Comparison of ENCODE assay signal across 8 mouse cellular contexts in genomic region chr16:30063984-30064453, GRCm38 (mm10). TPM values are rescaled to one million over a fixed set of nuclear protein-coding genes. Genes with fewer than 3 reads are reported as not detected.
A peak's percentile ranks its signal among the peaks of the same experiment; 100 is the strongest.
DNase-seq lines count a peak whose midpoint lies in the region; ATAC-seq lines count a peak whose summit lies in the region.

Gene Hes1, plus strand, starts transcription at chr16:30064384.

- under 1% methylated on average over 35 of the region's 57 CpGs for WGBS in forebrain, embryonic 13.5 days
- WGBS in heart, embryonic 16.5 days, result under 1% methylated on average over 47 of the region's 57 CpGs
- under 1% methylated on average over 54 of the region's 57 CpGs for WGBS in liver, embryonic 15.5 days (ENCODE audit: insufficient replicate concordance)
- 0% methylated on average over 31 of the region's 57 CpGs for WGBS in neural tube, embryonic 13.5 days

- peaks cover 12% of the 10 kb centered on the region; the same call in 1 of the 2 replicates for H3K4me1 ChIP-seq in brown adipose tissue, adult 24 weeks (ENCODE audit: control insufficient read depth, insufficient read depth, insufficient read length, low read length)
- peaks cover 83% of the 10 kb centered on the region for H3K4me1 ChIP-seq in forebrain, embryonic 13.5 days
- peaks cover 52% of the 10 kb centered on the region for H3K4me1 ChIP-seq in heart, embryonic 16.5 days (ENCODE audit: control insufficient read depth, insufficient read depth, low read length)
- H3K4me1 ChIP-seq in liver, embryonic 15.5 days (replicated peaks), result peaks cover 51% of the 10 kb centered on the region
- peaks cover 81% of the 10 kb centered on the region for H3K4me1 ChIP-seq in neural tube, embryonic 13.5 days (replicated peaks)

- H3K36me3 ChIP-seq in forebrain, embryonic 13.5 days (ENCODE audit: poor library complexity, severe bottlenecking), result no peaks in the 10 kb centered on the region
- H3K36me3 ChIP-seq in heart, embryonic 16.5 days (ENCODE audit: control insufficient read depth, insufficient read depth), result no peaks in the 10 kb centered on the region
- H3K36me3 ChIP-seq in liver, embryonic 15.5 days (replicated peaks), result no peaks in the 10 kb centered on the region
- H3K36me3 ChIP-seq in neural tube, embryonic 13.5 days, result no peaks in the 10 kb centered on the region

- H3K9me3 ChIP-seq in forebrain, embryonic 13.5 days (replicated peaks), result no peaks in the 10 kb centered on the region
- H3K9me3 ChIP-seq in heart, embryonic 16.5 days (replicated peaks; ENCODE audit: control insufficient read depth, low read length), result no peaks in the 10 kb centered on the region
- no peaks in the 10 kb centered on the region for H3K9me3 ChIP-seq in liver, embryonic 15.5 days (replicated peaks)
- no peaks in the 10 kb centered on the region for H3K9me3 ChIP-seq in neural tube, embryonic 13.5 days

- peak within 1 kb of the TSS; percentile 81 for H3K9ac ChIP-seq in forebrain, embryonic 13.5 days
- peak within 1 kb of the TSS; percentile 93 for H3K9ac ChIP-seq in heart, embryonic 16.5 days (ENCODE audit: low read length)
- peak within 1 kb of the TSS; percentile 49 for H3K9ac ChIP-seq in liver, embryonic 15.5 days
- peak within 1 kb of the TSS; percentile 85 for H3K9ac ChIP-seq in neural tube, embryonic 13.5 days

- peak; percentile 51 to 64 for DNase-seq in CD8-positive naive resting alpha-beta T cell, adult 2 months (ENCODE audit: low read depth in 2 of 2, low spot score in 2 of 2)
- DNase-seq in kidney, postnatal 25 days, result peak; percentile 97 to 99
- peak; percentile 91 for DNase-seq in testis, postnatal 14 days (ENCODE audit: low spot score)

- peak within 1 kb of the TSS; percentile 99 for H3K4me2 ChIP-seq in forebrain, embryonic 13.5 days
- H3K4me2 ChIP-seq in heart, embryonic 16.5 days (ENCODE audit: low read depth, low read length), result peak within 1 kb of the TSS; percentile 94
- H3K4me2 ChIP-seq in liver, embryonic 15.5 days, result peak within 1 kb of the TSS; percentile 73
- peak within 1 kb of the TSS; percentile 95 for H3K4me2 ChIP-seq in neural tube, embryonic 13.5 days

- H3K27me3 ChIP-seq in forebrain, embryonic 13.5 days, result peaks cover 34% of the 10 kb centered on the region
- no peaks in the 10 kb centered on the region for H3K27me3 ChIP-seq in heart, embryonic 16.5 days (ENCODE audit: control insufficient read depth, insufficient read depth, low read length)
- peaks cover 98% of the 10 kb centered on the region for H3K27me3 ChIP-seq in liver, embryonic 15.5 days
- H3K27me3 ChIP-seq in neural tube, embryonic 13.5 days, result peaks cover 60% of the 10 kb centered on the region

- peak within 1 kb of the TSS; percentile 94 for H3K4me3 ChIP-seq in brown adipose tissue, adult 24 weeks (ENCODE audit: insufficient read depth, low read depth, low read length)
- peak within 1 kb of the TSS; percentile 69 for H3K4me3 ChIP-seq in forebrain, embryonic 13.5 days
- H3K4me3 ChIP-seq in heart, embryonic 16.5 days (ENCODE audit: low read length), result peak within 1 kb of the TSS; percentile 83
- peak within 1 kb of the TSS; percentile 56 for H3K4me3 ChIP-seq in liver, embryonic 15.5 days (replicated peaks)
- H3K4me3 ChIP-seq in neural tube, embryonic 13.5 days, result peak within 1 kb of the TSS; percentile 67

- ATAC-seq in forebrain, embryonic 13.5 days, result peak; percentile 73
- ATAC-seq in heart, embryonic 16.5 days (replicated peaks; ENCODE audit: extremely low read depth, insufficient read depth, low FRiP score), result peak; percentile 77
- peak; percentile 77 for ATAC-seq in liver, embryonic 15.5 days (ENCODE audit: insufficient read depth)
- peak; percentile 87 for ATAC-seq in neural tube, embryonic 13.5 days (ENCODE audit: low read depth)

- peak within 1 kb of the TSS; percentile 98 for H3K27ac ChIP-seq in brown adipose tissue, adult 24 weeks (replicated peaks; ENCODE audit: low read depth, low read length)
- peak within 1 kb of the TSS; percentile 89 for H3K27ac ChIP-seq in forebrain, embryonic 13.5 days
- H3K27ac ChIP-seq in heart, embryonic 16.5 days (ENCODE audit: low read length), result peak within 1 kb of the TSS; percentile 99
- H3K27ac ChIP-seq in liver, embryonic 15.5 days (replicated peaks), result peak within 1 kb of the TSS; percentile 83
- peak within 1 kb of the TSS; percentile 93 for H3K27ac ChIP-seq in neural tube, embryonic 13.5 days (replicated peaks)

RNA-seq across cellular contexts. Expression of gene Hes1, which starts in this region (rescaled TPM):
- 14.0 and 14.4 TPM in 2 replicates for polyA plus RNA-seq in brown adipose tissue, adult 24 weeks (2012; ENCODE audit: insufficient read depth, insufficient read length, missing spikeins)
- 29.9 and 30.4 TPM in 2 replicates for polyA plus RNA-seq in forebrain, embryonic 13.5 days (2015; fragmentation: Nextera tagmentation; extraction: Ambion mirVana)
- 19.1 and 23.8 TPM in 2 replicates for polyA plus RNA-seq in heart, embryonic 16.5 days (2015; fragmentation: Nextera tagmentation; extraction: Ambion mirVana)
- 5.4 and 6.1 TPM in 2 replicates for polyA plus RNA-seq in liver, embryonic 15.5 days (2015; fragmentation: Nextera tagmentation; extraction: Ambion mirVana)
- polyA plus RNA-seq in neural tube, embryonic 13.5 days (2015; fragmentation: Nextera tagmentation; extraction: Ambion mirVana), result 19.4 and 25.5 TPM in 2 replicates

Comparison
In these comparisons a context has a peak if more than half of its experiments do, and no peak if none do; other contexts are left out.
1. Peak in every context shown above with its lines: DNase-seq, ATAC-seq, H3K4me3 ChIP-seq and H3K27ac ChIP-seq.